Mouse (Mus musculus) lung, postnatal 0 days (tissue): ENCODE results near the gene Nfkbie. TPM values are rescaled to one million over a fixed set of nuclear protein-coding genes. Genes with fewer than 3 reads are reported as not detected.

ENCODE experiments used
- ATAC-seq: fragments of 200-750 bp; cut with Nextera tagmentation; 2 replicates; pipeline ENCODE4 v1.8.0; 2017; ENCODE audit warnings: moderate library complexity
- DNase-seq: peaks from one replicate; pipeline ENCODE4 v3.0.0-alpha.2; 2016; ENCODE audit warnings: low spot score
- H3K27ac ChIP-seq: fragments of 300-500 bp; sonication (generic); 2 replicates; pipeline ENCODE4 v1.5.1; 2014; ENCODE audit warnings: antibody characterized with exemption, mild to moderate bottlenecking, low read length, mixed read lengths
- H3K27me3 ChIP-seq: fragments of 300-500 bp; sonication (generic); replicated peaks from 2 replicates; pipeline ENCODE4 v1.6.1; 2014; ENCODE audit warnings: low read length, mixed read lengths; ENCODE audit not compliant: insufficient read depth
- H3K36me3 ChIP-seq: fragments of 300-500 bp; sonication (generic); 2 replicates; pipeline ENCODE4 v1.6.1; 2014; ENCODE audit warnings: low read length, mixed read lengths; ENCODE audit not compliant: insufficient read depth
- H3K4me1 ChIP-seq: fragments of 300-500 bp; sonication (generic); 2 replicates; pipeline ENCODE4 v1.6.1; 2014; ENCODE audit warnings: antibody characterized with exemption, low read depth, low read length, mixed read lengths; ENCODE audit not compliant: insufficient read depth
- H3K4me2 ChIP-seq: fragments of 300-500 bp; sonication (generic); replicated peaks from 2 replicates; pipeline ENCODE4 v1.6.1; 2014; ENCODE audit warnings: low read depth, mild to moderate bottlenecking, low read length, moderate library complexity, mixed read lengths
- H3K4me3 ChIP-seq: fragments of 300-500 bp; sonication (generic); 2 replicates; pipeline ENCODE4 v1.5.1; 2014; ENCODE audit warnings: low read depth, low read length
- H3K9ac ChIP-seq: fragments of 300-500 bp; sonication (generic); replicated peaks from 2 replicates; pipeline ENCODE4 v1.6.1; 2014; ENCODE audit warnings: low read depth, mild to moderate bottlenecking
- H3K9me3 ChIP-seq: fragments of 300-500 bp; sonication (generic); 2 replicates; pipeline ENCODE4 v1.6.1; 2016; ENCODE audit warnings: low read length, mixed read lengths
- CTCF ChIP-seq: IDR thresholded peaks from 2 replicates; pipeline ENCODE4 v1.5.1; 2016; ENCODE audit warnings: antibody characterized with exemption, mild to moderate bottlenecking
- EP300 ChIP-seq: IDR thresholded peaks from 2 replicates; pipeline ENCODE4 v1.6.1; 2016; ENCODE audit warnings: antibody characterized with exemption, mild to moderate bottlenecking, control low read depth
- WGBS: fragments of 180-500 bp; shearing (Covaris S2); extraction: QIAGEN DNeasy Blood & Tissue Kit; methylation state at CpG from one replicate; pipeline ENCODE4 v1.1.7; 2014; 5-methylcytosine and 5-hydroxymethylcytosine counted together
- polyA plus RNA-seq: library from polyadenylated mRNA; unstranded; fragments of >200 nt; fragmentation: Nextera tagmentation; extraction: Ambion mirVana; gene quantifications from 2 replicates; pipeline ENCODE4 v1.2.1, GENCODE M21; 2015

Gene Nfkbie
- polyA plus RNA-seq, 1 experiment from 2014 or later, result 2.4 TPM

DNA sequence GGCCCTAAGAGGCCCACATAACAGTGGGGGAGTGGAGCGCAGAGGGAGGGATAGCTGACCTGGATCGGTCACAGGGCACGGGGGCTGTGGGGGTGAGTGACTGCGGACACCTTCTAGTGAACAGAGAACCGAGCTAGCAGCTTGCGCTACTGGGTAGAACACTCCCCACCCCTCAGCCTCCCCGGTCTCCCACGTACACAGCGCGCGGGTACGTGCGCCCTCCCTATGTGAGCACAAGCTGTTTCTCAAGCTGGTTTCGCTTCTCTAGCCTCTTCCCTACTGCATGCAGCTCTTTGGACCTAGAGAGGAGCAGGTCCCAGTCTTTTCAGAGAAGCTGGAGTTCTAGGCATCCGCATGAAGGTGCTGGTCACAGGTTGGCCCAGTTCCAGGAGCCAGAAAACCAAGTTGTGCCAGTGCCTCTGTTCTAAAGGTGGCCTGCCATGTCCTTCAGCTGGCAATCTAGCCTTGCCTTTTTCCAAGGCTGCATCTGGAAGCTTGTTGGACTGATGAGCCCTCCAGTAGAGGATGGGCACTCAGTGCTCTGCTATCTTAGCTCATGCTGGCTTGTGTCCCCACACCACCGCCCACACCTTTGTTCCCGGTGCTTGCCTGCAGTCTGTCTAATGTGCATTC lies 18.7 kb downstream of the Nfkbie start:
- Histone ChIP-seq H3K9ac (peak overlapping the region; percentile 64), H3K36me3 (peaks cover 22% of the 10 kb centered on the region), H3K4me3 (peak overlapping the region; percentile 96), H3K27me3 (no peaks in the 10 kb centered on the region), H3K9me3 (no peaks in the 10 kb centered on the region), H3K4me1 (peaks cover 2% of the 10 kb centered on the region; the same call in 1 of the 2 replicates), H3K27ac (peak overlapping the region; percentile 97), H3K4me2 (peak overlapping the region; percentile 86)
- peak; percentile 88 for DNase-seq
- WGBS, result 7% methylated on average over 16 of the region's 17 CpGs
- no peak for TF ChIP-seq EP300
- TF ChIP-seq CTCF, result no peak
- ATAC-seq, result peak; percentile 37

DNA sequence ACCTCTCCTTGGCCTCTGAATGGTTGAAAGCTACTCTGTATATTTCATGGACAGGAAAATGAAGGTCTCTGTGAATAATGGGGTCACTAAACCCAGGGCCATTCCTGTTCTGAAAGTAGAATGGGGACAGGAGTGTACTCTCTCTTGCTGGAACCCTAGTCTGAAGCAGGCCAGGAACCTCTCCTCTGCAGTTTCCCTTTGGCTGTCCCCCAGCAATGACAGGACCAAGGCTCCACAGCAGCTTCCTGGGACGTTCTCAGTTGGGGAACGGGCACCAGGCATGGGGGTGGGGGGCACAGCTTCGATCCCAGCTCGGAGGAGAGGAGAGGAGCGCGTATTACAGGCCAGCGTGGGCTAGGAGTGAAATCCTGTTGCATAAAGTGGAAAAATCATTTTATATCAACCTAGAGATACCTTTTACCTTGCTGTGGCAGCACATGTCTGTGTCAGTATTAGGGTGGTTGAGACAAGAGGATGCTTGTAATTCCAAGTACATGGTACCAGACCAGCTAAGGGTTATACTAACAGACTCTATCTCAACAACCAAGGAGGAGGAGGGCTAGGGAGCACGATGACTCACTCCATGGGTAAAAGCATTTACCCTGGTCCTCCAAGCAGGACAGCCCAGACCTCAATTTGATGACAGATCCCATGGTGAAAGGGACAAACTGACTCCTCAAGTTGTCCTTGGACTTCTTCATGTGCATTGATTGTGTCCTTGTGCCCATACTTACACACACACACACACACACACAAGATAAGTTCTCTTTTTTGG lies 19.8 kb downstream of the Nfkbie start:
- H3K4me2 ChIP-seq, result peak overlapping the region; percentile 86; the same call in 1 of the 2 replicates
- WGBS, result 83% methylated on average over 8 of the region's 8 CpGs
- H3K4me1 ChIP-seq, result peaks cover 6% of the 10 kb centered on the region; the same call in 1 of the 2 replicates
- ATAC-seq (no peak), DNase-seq (no peak)
- no peaks in the 10 kb centered on the region for H3K27me3 ChIP-seq
- no peak overlapping the region for H3K4me3 ChIP-seq
- peaks cover 11% of the 10 kb centered on the region for H3K36me3 ChIP-seq
- no peak overlapping the region for H3K9ac ChIP-seq
- H3K27ac ChIP-seq, result peak overlapping the region; percentile 97
- no peak for TF ChIP-seq CTCF
- TF ChIP-seq EP300, result no peak
- H3K9me3 ChIP-seq, result no peaks in the 10 kb centered on the region

DNA sequence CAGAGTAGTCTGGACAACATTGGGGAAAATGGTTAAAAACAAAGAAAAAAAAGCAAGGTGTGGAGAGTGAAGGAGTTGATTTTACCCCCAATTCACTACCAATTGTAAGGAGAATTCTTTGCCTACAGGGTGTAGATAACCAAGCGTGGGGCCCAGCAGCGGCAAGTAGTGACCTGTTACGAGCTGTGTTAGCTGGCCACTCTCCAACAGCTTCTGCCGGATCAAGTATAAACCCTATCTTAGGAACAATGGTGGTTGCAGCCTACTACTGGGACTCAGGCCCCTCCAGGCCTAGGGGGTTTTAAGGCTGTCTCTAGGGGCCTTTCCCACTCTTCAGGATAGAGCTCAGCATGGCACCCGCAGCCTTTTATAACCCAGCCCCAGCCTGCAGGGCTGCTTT lies 22.7 kb downstream of the Nfkbie start:
- Histone ChIP-seq H3K4me2 (no peak overlapping the region), H3K4me3 (no peak overlapping the region), H3K27ac (no peak overlapping the region), H3K4me1 (peaks cover 14% of the 10 kb centered on the region), H3K9me3 (no peaks in the 10 kb centered on the region), H3K9ac (no peak overlapping the region), H3K27me3 (no peaks in the 10 kb centered on the region), H3K36me3 (no peaks in the 10 kb centered on the region)
- TF ChIP-seq EP300 (no peak), CTCF (no peak)
- 19% methylated on average over 5 of the region's 5 CpGs for WGBS
- ATAC-seq (no peak), DNase-seq (no peak)

DNA sequence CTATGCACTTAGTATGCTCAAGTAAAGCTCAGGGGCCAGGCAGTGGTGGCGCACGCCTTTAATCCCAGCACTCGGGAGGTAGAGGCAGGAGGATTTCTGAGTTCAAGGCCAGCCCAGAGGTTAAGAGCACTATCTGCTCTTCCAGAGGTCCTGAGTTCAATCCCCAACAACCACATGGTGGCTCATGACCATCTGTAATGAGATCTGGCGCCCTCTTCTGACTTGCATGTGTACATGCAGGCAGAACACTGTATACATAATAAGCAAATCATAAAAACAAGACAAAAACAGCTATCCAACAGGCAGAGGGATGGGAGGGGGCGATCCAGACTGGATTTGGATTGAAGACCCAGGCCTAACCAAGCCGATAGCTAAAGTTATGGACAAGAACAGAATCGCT lies 23.3 kb downstream of the Nfkbie start:
- TF ChIP-seq CTCF (peak; percentile 80), EP300 (no peak)
- Histone ChIP-seq H3K4me3 (no peak overlapping the region), H3K27ac (no peak overlapping the region), H3K4me2 (no peak overlapping the region), H3K9me3 (no peaks in the 10 kb centered on the region), H3K36me3 (no peaks in the 10 kb centered on the region), H3K4me1 (peaks cover 14% of the 10 kb centered on the region), H3K27me3 (no peaks in the 10 kb centered on the region), H3K9ac (no peak overlapping the region)
- WGBS, result 82% methylated on average over 7 of the region's 7 CpGs
- DNase-seq (peak; percentile 53), ATAC-seq (no peak)

DNA sequence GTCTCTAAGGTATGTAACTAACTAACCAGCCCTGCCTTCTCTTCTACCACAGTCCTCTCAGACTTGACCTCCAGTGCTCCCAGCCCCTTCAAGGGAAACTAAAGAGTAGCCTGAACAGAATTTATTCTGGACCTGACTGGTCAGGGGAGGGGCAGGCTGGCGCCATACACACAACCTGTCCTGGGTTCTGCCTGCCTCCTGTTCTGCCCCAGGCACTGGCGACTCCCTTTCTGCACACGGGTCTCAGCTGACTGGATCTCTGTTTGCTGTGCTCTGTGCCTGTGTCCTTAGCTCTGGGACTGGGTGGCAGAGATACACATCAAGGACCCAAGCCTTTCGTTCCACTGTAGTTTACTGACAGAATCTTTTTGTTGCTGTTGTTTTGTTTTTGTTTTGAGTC lies 24.1 kb downstream of the Nfkbie start:
- TF ChIP-seq CTCF (no peak), EP300 (no peak)
- WGBS, result 85% methylated on average over 4 of the region's 4 CpGs
- ATAC-seq, result no peak

GRCm38 (mm10) chr17:45580958-45581477 lies 25.5 kb downstream of the Nfkbie start:
- no peaks in the 10 kb centered on the region for H3K36me3 ChIP-seq
- no peaks in the 10 kb centered on the region for H3K27me3 ChIP-seq
- WGBS, result 17% methylated on average over 12 of the region's 12 CpGs
- peak overlapping the region; percentile 80 for H3K27ac ChIP-seq
- H3K9ac ChIP-seq, result no peak overlapping the region
- TF ChIP-seq EP300, result peak; percentile 80
- no peak for TF ChIP-seq CTCF
- no peaks in the 10 kb centered on the region for H3K9me3 ChIP-seq
- peak; percentile 82 for DNase-seq
- no peak overlapping the region for H3K4me3 ChIP-seq
- peak; percentile 58 for ATAC-seq
- H3K4me1 ChIP-seq, result peaks cover 30% of the 10 kb centered on the region
- H3K4me2 ChIP-seq, result peak overlapping the region; percentile 19; the same call in 1 of the 2 replicates

More for the DNA sequence above, 24.1 kb downstream of the Nfkbie start:
- Histone ChIP-seq H3K4me3 (no peak overlapping the region), H3K4me1 (peaks cover 21% of the 10 kb centered on the region), H3K36me3 (no peaks in the 10 kb centered on the region), H3K27me3 (no peaks in the 10 kb centered on the region), H3K9ac (no peak overlapping the region), H3K4me2 (no peak overlapping the region), H3K9me3 (no peaks in the 10 kb centered on the region), H3K27ac (no peak overlapping the region)
- DNase-seq, result no peak
